Mouse (Mus musculus) forebrain, embryonic 11.5 days (tissue): ENCODE measurements around the gene Eya2. TPM values are rescaled to one million over a fixed set of nuclear protein-coding genes. Genes with fewer than 3 reads are reported as not detected.

ENCODE experiments used
- ATAC-seq: fragments of 200-750 bp; cut with Nextera tagmentation; replicated peaks from 2 replicates; pipeline ENCODE4 v1.8.0; 2017; ENCODE audit warnings: moderate TSS enrichment; ENCODE audit not compliant: low FRiP score
- DNase-seq: peaks from one replicate; pipeline ENCODE4 v3.0.0-alpha.2; 2017; ENCODE audit warnings: low spot score
- H3K27ac ChIP-seq: fragments of 300-500 bp; sonication (generic); 2 replicates; pipeline ENCODE4 v1.5.1; 2014; ENCODE audit warnings: low read depth, low read length
- H3K27me3 ChIP-seq: fragments of 300-500 bp; sonication (generic); 2 replicates; pipeline ENCODE4 v1.6.1; 2014; ENCODE audit warnings: mild to moderate bottlenecking, low read length, mixed read lengths; ENCODE audit not compliant: control insufficient read depth, insufficient read depth
- H3K36me3 ChIP-seq: fragments of 300-500 bp; sonication (generic); 2 replicates; pipeline ENCODE4 v1.6.1; 2014; ENCODE audit warnings: mild to moderate bottlenecking, low read length, moderate library complexity, mixed read lengths; ENCODE audit not compliant: control insufficient read depth, insufficient read depth
- H3K4me1 ChIP-seq: fragments of 300-500 bp; sonication (generic); replicated peaks from 2 replicates; pipeline ENCODE4 v1.6.1; 2014; ENCODE audit warnings: low read length, mixed read lengths; ENCODE audit not compliant: control insufficient read depth, insufficient read depth
- H3K4me2 ChIP-seq: fragments of 300-500 bp; sonication (generic); 2 replicates; pipeline ENCODE4 v1.6.1; 2014; ENCODE audit warnings: low read depth, mild to moderate bottlenecking, low read length, moderate library complexity, mixed read lengths; ENCODE audit not compliant: severe bottlenecking
- H3K4me3 ChIP-seq: fragments of 300-500 bp; sonication (generic); 2 replicates; pipeline ENCODE4 v1.5.1; 2014; ENCODE audit warnings: low read depth, low read length
- H3K9ac ChIP-seq: fragments of 300-500 bp; sonication (generic); 2 replicates; pipeline ENCODE4 v1.6.1; 2014; ENCODE audit warnings: low read length
- H3K9me3 ChIP-seq: fragments of 300-500 bp; sonication (generic); 2 replicates; pipeline ENCODE4 v1.6.1; 2016; ENCODE audit warnings: low read length, mixed read lengths; ENCODE audit not compliant: control insufficient read depth
- WGBS: fragments of 180-500 bp; shearing (Covaris S2); extraction: QIAGEN DNeasy Blood & Tissue Kit; methylation state at CpG from one replicate; pipeline ENCODE4 v1.1.7; 2014; 5-methylcytosine and 5-hydroxymethylcytosine counted together
- polyA plus RNA-seq: library from polyadenylated mRNA; unstranded; fragments of >200 nt; fragmentation: Nextera tagmentation; extraction: Ambion mirVana; gene quantifications from 2 replicates; pipeline ENCODE4 v1.2.1, GENCODE M21; 2014

Gene Eya2
- polyA plus RNA-seq, 1 experiment from 2014 or later, result 10.3 TPM

- H3K27me3 ChIP-seq, result 0 out of 2 replicates have a peak, but pooled peaks cover 3% of the 10 kb centered on the region
- H3K4me1 ChIP-seq, result peaks cover 25% of the 10 kb centered on the region
- no peak overlapping the region for H3K4me3 ChIP-seq
- H3K9ac ChIP-seq, result no peak overlapping the region
- no peaks in the 10 kb centered on the region for H3K36me3 ChIP-seq
- DNase-seq (peak; percentile 67), ATAC-seq (peak; percentile 80)
- peak overlapping the region; percentile 33; the same call in 1 of the 2 replicates for H3K4me2 ChIP-seq
- H3K27ac ChIP-seq, result peak overlapping the region; percentile 2; the same call in 1 of the 2 replicates
- WGBS, result 13% methylated on average over 18 of the region's 18 CpGs
- no peaks in the 10 kb centered on the region for H3K9me3 ChIP-seq
Measured at GRCm38 (mm10) chr2:165745306-165746098, 150.7 kb downstream of the Eya2 start.

- no peak for DNase-seq
- 55% methylated on average over 7 of the region's 7 CpGs for WGBS
Measured at GRCm38 (mm10) chr2:165747975-165748374, 153.1 kb downstream of the Eya2 start.

GRCm38 (mm10) chr2:165748426-165748825 lies 153.6 kb downstream of the Eya2 start:
- no peak overlapping the region for H3K9ac ChIP-seq
- H3K27ac ChIP-seq, result no peak overlapping the region
- H3K27me3 ChIP-seq, result 0 out of 2 replicates have a peak, but pooled peaks cover 3% of the 10 kb centered on the region
- peaks cover 9% of the 10 kb centered on the region for H3K4me1 ChIP-seq
- no peak for DNase-seq
- H3K36me3 ChIP-seq, result no peaks in the 10 kb centered on the region
- no peaks in the 10 kb centered on the region for H3K9me3 ChIP-seq
- no peak overlapping the region for H3K4me3 ChIP-seq
- WGBS, result 5% methylated on average over 11 of the region's 11 CpGs
- H3K4me2 ChIP-seq, result no peak overlapping the region
- no peak for ATAC-seq

More at GRCm38 (mm10) chr2:165747975-165748374, 153.1 kb downstream of the Eya2 start:
- H3K36me3 ChIP-seq, result no peaks in the 10 kb centered on the region
- H3K4me1 ChIP-seq, result peaks cover 9% of the 10 kb centered on the region
- ATAC-seq, result no peak
- no peak overlapping the region for H3K4me3 ChIP-seq
- no peak overlapping the region for H3K27ac ChIP-seq
- no peaks in the 10 kb centered on the region for H3K9me3 ChIP-seq
- H3K9ac ChIP-seq, result no peak overlapping the region
- no peak overlapping the region for H3K4me2 ChIP-seq
- 0 out of 2 replicates have a peak, but pooled peaks cover 3% of the 10 kb centered on the region for H3K27me3 ChIP-seq

- Histone ChIP-seq H3K4me3 (no peak overlapping the region), H3K27me3 (0 out of 2 replicates have a peak, but pooled peaks cover 3% of the 10 kb centered on the region), H3K4me1 (peaks cover 6% of the 10 kb centered on the region), H3K36me3 (no peaks in the 10 kb centered on the region), H3K9me3 (no peaks in the 10 kb centered on the region), H3K27ac (no peak overlapping the region), H3K4me2 (no peak overlapping the region), H3K9ac (no peak overlapping the region)
- no peak for DNase-seq
- WGBS, result 21% methylated on average over 7 of the region's 7 CpGs
- ATAC-seq, result peak; percentile 42; the same call in 1 of the 2 replicates
Measured at GRCm38 (mm10) chr2:165751068-165751467, 156.2 kb downstream of the Eya2 start.

- H3K4me2 ChIP-seq, result no peak overlapping the region
- 88% methylated on average over 4 of the region's 4 CpGs for WGBS
- no peak overlapping the region for H3K4me3 ChIP-seq
- H3K36me3 ChIP-seq, result no peaks in the 10 kb centered on the region
- no peak for ATAC-seq
- H3K27ac ChIP-seq, result no peak overlapping the region
- 0 out of 2 replicates have a peak, but pooled peaks cover 3% of the 10 kb centered on the region for H3K27me3 ChIP-seq
- H3K9me3 ChIP-seq, result no peaks in the 10 kb centered on the region
- no peak for DNase-seq
- no peak overlapping the region for H3K9ac ChIP-seq
- peaks cover 6% of the 10 kb centered on the region for H3K4me1 ChIP-seq
Measured at GRCm38 (mm10) chr2:165752704-165753103, 157.9 kb downstream of the Eya2 start.

GRCm38 (mm10) chr2:165757799-165758198 lies 163.0 kb downstream of the Eya2 start:
- WGBS, result 80% methylated on average over 15 of the region's 15 CpGs
- H3K27me3 ChIP-seq, result no peaks in the 10 kb centered on the region
- H3K36me3 ChIP-seq, result no peaks in the 10 kb centered on the region
- H3K4me1 ChIP-seq, result peaks cover 3% of the 10 kb centered on the region; the same call in 1 of the 2 replicates
- H3K9ac ChIP-seq, result no peak overlapping the region
- DNase-seq (no peak), ATAC-seq (no peak)
- H3K9me3 ChIP-seq, result no peaks in the 10 kb centered on the region
- H3K27ac ChIP-seq, result no peak overlapping the region
- no peak overlapping the region for H3K4me2 ChIP-seq
- no peak overlapping the region for H3K4me3 ChIP-seq

GRCm38 (mm10) chr2:165758534-165758933 lies 163.7 kb downstream of the Eya2 start:
- ATAC-seq (no peak; the same call in 1 of the 2 replicates), DNase-seq (no peak)
- Histone ChIP-seq H3K4me2 (no peak overlapping the region), H3K27ac (no peak overlapping the region), H3K9me3 (no peaks in the 10 kb centered on the region), H3K4me1 (peaks cover 3% of the 10 kb centered on the region; the same call in 1 of the 2 replicates), H3K36me3 (no peaks in the 10 kb centered on the region), H3K9ac (no peak overlapping the region), H3K4me3 (no peak overlapping the region), H3K27me3 (no peaks in the 10 kb centered on the region)
- 23% methylated on average over 5 of the region's 5 CpGs for WGBS

- H3K27me3 ChIP-seq, result no peaks in the 10 kb centered on the region
- WGBS, result 85% methylated on average over 13 of the region's 13 CpGs
- ATAC-seq (no peak), DNase-seq (no peak)
- H3K36me3 ChIP-seq, result no peaks in the 10 kb centered on the region
- H3K4me1 ChIP-seq, result peaks cover 3% of the 10 kb centered on the region; the same call in 1 of the 2 replicates
- no peak overlapping the region for H3K4me2 ChIP-seq
- no peak overlapping the region for H3K9ac ChIP-seq
- H3K27ac ChIP-seq, result no peak overlapping the region
- H3K9me3 ChIP-seq, result no peaks in the 10 kb centered on the region
- no peak overlapping the region for H3K4me3 ChIP-seq
Measured at GRCm38 (mm10) chr2:165759421-165759985, 164.7 kb downstream of the Eya2 start.
